Mouse (Mus musculus) gastrocnemius, postnatal 25 days (tissue): Measurements from ENCODE around the gene Gm11239. TPM values are rescaled to one million over a fixed set of nuclear protein-coding genes. Genes with fewer than 3 reads are reported as not detected.
"Not testable (repeated sequence)": the region's sequence is repeated elsewhere in the genome, so short reads cannot be mapped to it uniquely, and the experiment has no call there.

Source experiments
- DNase-seq: peaks from one replicate; pipeline ENCODE4 v3.0.0; 2022
- long read RNA-seq, 2 experiments: library from polyadenylated mRNA; stranded (forward); transcript quantifications; one replicate each; pipeline ENCODE4 v2.0.0; 2021
- total RNA-seq, 2 experiments: library from RNA; stranded (reverse); gene quantifications; 1 replicate in 1 of 2; 2 replicates in 1 of 2; pipeline ENCODE4 v1.2.3; 2021

The Gm11239 gene
- total RNA-seq, result not detected
- long read RNA-seq, experiment 1, result 0 reads
- long read RNA-seq, experiment 2, result 0 reads

DNA sequence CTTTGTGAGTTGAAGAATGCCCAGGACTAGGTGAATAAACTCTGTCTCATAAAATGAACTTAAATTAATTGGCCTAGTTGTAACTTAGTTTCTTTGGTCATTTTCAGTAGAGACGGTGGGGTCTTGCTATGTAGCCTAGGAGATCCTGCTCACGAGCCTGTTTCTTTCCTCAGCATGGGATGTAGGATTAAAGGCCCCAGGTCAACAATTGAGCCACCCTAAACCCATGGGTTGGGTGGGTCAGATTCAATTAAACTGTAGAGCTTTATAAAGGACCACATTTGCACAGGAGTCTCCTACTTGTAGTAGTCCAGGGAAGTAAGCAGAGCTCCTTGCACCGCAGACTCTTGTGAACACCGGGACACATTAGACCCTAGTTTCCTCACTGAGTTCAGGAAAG, at the start of gene Gm11239:
Gm11239 (plus strand) TSS at position 301 of the 400 bp plus-strand sequence.
- not testable (repeated sequence) for DNase-seq

GRCm38 (mm10) chr4:73622684-73623083, 45.5 kb upstream of the Gm11239 start, which contains the start of gene Gm11237:
Gene Gm11237 (plus strand): TSS chr4:73622984.
- not testable (repeated sequence) for DNase-seq

DNA sequence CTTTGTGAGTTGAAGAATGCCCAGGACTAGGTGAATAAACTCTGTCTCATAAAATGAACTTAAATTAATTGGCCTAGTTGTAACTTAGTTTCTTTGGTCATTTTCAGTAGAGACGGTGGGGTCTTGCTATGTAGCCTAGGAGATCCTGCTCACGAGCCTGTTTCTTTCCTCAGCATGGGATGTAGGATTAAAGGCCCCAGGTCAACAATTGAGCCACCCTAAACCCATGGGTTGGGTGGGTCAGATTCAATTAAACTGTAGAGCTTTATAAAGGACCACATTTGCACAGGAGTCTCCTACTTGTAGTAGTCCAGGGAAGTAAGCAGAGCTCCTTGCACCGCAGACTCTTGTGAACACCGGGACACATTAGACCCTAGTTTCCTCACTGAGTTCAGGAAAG, 30.3 kb upstream of the Gm11239 start, which contains the start of gene Gm11236:
Gm11236 (plus strand) TSS at position 301 of the 400 bp plus-strand sequence.
- DNase-seq, result not testable (repeated sequence)

DNA sequence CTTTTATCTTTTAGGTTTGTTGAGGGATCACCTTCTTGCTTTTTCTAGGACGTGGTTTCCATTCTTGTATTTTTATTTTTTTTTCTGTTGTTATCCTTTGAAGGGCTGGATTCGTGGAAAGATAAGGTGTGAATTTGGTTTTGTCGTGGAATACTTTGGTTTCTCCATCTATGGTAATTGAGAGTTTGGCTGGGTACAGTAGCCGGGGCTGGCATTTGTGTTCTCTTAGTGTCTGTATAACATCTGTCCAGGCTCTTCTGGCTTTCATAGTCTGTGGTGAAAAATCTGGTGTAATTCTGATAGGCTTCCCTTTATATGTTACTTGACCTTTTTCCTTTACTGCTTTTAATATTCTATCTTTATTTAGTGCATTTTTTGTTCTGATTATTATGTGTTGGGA, 6.3 kb upstream of the Gm11239 start:
- DNase-seq, result not testable (repeated sequence)

DNA sequence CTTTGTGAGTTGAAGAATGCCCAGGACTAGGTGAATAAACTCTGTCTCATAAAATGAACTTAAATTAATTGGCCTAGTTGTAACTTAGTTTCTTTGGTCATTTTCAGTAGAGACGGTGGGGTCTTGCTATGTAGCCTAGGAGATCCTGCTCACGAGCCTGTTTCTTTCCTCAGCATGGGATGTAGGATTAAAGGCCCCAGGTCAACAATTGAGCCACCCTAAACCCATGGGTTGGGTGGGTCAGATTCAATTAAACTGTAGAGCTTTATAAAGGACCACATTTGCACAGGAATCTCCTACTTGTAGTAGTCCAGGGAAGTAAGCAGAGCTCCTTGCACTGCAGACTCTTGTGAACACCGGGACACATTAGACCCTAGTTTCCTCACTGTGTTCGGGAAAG, 15.1 kb downstream of the Gm11239 start, which contains the start of gene Gm428:
Gm428 (plus strand) TSS at position 301 of the 400 bp plus-strand sequence.
- DNase-seq, result not testable (repeated sequence)

DNA sequence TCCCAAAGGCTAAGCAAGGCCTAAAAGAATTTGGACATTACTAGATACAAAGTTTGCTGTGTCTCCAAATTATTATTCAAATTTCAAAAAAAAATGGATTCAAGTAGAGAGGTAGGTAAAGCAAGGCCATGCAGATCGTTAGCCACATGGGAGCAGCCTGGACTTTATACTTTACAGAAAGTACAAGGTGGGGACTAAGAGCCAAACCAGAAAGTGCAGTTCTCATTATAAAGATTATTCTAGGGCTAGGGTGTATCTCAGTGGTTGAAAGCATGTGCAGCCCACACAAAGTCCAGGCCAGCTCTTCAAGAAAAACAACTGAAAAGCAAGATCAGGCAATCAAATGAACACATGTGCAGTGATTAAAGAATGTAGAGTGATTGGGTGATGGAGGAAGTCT, 50.6 kb downstream of the Gm11239 start:
- DNase-seq, result no peak

DNA sequence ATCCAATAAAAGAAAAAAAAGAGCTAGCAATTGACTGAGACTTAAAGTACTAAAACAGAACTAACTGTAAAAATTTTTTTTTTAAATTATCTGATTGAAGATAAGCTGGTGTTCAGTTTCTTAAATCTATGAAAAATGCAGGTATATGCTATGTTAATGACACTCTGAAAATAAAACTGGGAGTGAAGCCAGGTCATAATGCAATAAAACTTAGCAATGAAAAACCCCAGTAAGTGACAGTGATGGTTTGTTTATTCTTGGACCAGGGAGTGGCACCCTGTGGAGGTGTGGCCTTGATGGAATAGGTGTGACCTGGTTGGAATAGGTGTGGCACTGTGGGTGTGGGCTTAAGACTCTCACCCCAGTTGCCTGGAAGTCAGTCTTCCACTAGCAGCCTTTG, 51.7 kb downstream of the Gm11239 start:
- no peak for DNase-seq

Other genes with a start within 250 kb of the Gm11239 start
- gene Gm11238, start 60.5 kb upstream of the Gm11239 start, total RNA-seq, result not detected
- not detected for gene Gm11237, start 45.4 kb upstream of the Gm11239 start, total RNA-seq
- gene Gm11236, start 30.2 kb upstream of the Gm11239 start, total RNA-seq, result not detected
- not detected for gene Gm428, start 15.2 kb downstream of the Gm11239 start, total RNA-seq
- gene Rasef, start 122.6 kb downstream of the Gm11239 start, total RNA-seq, result not detected
- not detected for gene Gm11758, start 207.9 kb downstream of the Gm11239 start, total RNA-seq
- gene Gm11757, start 222.8 kb downstream of the Gm11239 start, total RNA-seq, result under 1 TPM in 1 of 2 experiments, not detected in 1; 0.33 TPM
- under 1 TPM in 1 of 2 experiments, not detected in 1; 0.33 TPM for gene Gm13871, start 237.6 kb downstream of the Gm11239 start, total RNA-seq